Mouse (Mus musculus) heart, adult 2 months (tissue): ENCODE measurements around the gene Ntmt1.

Source experiments
- CTCF ChIP-seq: fragments of 200-600 bp; IDR thresholded peaks from 2 replicates; pipeline ENCODE4 v1.8.1; 2022; ENCODE audit warnings: antibody characterized with exemption, mild to moderate bottlenecking, moderate library complexity
- POLR2A ChIP-seq: fragments of 200-500 bp; IDR thresholded peaks from 2 replicates; pipeline ENCODE4 v1.6.1; 2011; ENCODE audit warnings: mild to moderate bottlenecking, low read depth, low read length, control low read depth; ENCODE audit not compliant: insufficient read depth

DNA sequence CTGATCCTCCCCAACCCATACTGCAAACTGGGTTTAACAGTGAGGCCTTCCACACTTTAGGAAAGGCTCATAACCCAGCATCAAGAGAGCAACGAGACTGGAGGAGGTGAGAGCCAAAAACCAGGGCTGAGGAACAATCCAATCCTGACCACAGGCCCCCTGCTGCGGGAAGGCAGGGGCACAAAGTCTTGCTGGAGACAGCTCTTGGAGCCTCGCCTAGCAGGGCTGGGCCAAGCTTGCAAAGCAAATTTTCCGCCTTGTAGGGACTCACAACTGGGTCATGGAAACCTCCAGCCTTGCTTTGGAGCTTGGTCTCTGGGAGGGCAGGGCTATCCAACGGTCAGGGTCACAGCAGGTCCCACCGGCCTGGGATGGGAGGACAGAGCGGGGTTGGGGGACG, 63.2 kb downstream of the Ntmt1 start:
- TF ChIP-seq CTCF (no peak), POLR2A (no peak)
